Mouse (Mus musculus): ENCODE results near the gene Flywch1. TPM values are rescaled to one million over a fixed set of nuclear protein-coding genes. Genes with fewer than 3 reads are reported as not detected.
A peak's percentile ranks its signal among the peaks of the same experiment; 100 is the strongest.
"Not testable (repeated sequence)": the region's sequence is repeated elsewhere in the genome, so short reads cannot be mapped to it uniquely, and the experiment has no call there.

Flywch1 gene
- total RNA-seq, 2 experiments from 2014 or later = 459 to 507 TPM

- DNase-seq (ENCODE audit: low spot score in 2 of 2) = peak; percentile 78 to 82
These were observed 14.4 kb upstream of the Flywch1 start, which contains the start of gene Flywch2 for GRCm38 (mm10) chr17:23785561-23786471. TSS of gene Flywch2 (minus strand) at chr17:23786081.

DNA sequence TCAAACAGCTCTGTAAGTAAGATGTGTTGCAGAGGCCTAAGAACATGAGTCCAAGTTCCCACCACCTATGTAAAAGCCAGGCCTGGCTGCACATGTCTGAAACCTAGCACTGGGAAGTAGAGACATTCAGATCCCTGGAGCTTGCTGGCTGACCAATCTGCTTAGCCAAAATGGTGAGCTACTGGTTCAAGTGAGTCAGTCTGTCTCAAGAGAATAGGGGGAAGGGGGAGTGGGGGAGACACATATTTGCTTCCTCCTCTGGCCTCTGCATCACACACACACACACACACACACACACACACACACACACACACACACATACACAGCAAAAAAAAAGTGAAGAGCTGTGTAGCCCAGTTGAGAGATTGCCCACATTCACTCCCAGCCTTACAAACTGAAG, 11.9 kb upstream of the Flywch1 start:
- no peak for DNase-seq (ENCODE audit: low spot score in 2 of 2)

DNA sequence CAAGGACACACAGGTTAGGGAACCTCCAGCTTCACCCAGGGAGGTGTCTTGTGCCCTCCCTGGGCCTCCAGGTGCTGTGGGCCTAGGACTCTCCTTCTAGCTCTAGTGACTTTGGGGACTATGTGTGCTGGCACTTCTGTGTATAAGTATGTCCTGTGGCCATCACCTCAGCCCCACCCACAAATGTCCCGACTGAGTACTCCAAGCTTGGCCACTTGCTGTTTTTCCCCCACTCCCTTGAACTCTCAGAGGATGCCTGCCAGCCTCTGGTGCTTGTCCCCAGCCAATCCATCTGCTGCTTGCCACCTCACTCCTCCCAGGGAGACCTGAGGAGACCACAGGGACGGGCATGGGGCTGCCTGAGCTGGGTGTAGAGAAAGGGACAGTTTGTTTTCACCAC, 7.0 kb upstream of the Flywch1 start:
- DNase-seq (ENCODE audit: low spot score in 2 of 2) = no peak

GRCm38 (mm10) chr17:23777141-23777540, 5.7 kb upstream of the Flywch1 start:
- no peak for DNase-seq (ENCODE audit: low spot score in 2 of 2)

GRCm38 (mm10) chr17:23776216-23776615, 4.8 kb upstream of the Flywch1 start:
- no peak for DNase-seq (ENCODE audit: low spot score in 2 of 2)

GRCm38 (mm10) chr17:23774090-23774489, 2.7 kb upstream of the Flywch1 start:
- DNase-seq (ENCODE audit: low spot score in 2 of 2) = peak; percentile 83 to 84

- no peak for DNase-seq (ENCODE audit: low spot score in 2 of 2)
These were observed 2.3 kb upstream of the Flywch1 start for GRCm38 (mm10) chr17:23773676-23774075.

- not testable (repeated sequence) for DNase-seq (ENCODE audit: low spot score in 2 of 2)
These were observed 786 bp upstream of the Flywch1 start for GRCm38 (mm10) chr17:23772219-23772556.

DNA sequence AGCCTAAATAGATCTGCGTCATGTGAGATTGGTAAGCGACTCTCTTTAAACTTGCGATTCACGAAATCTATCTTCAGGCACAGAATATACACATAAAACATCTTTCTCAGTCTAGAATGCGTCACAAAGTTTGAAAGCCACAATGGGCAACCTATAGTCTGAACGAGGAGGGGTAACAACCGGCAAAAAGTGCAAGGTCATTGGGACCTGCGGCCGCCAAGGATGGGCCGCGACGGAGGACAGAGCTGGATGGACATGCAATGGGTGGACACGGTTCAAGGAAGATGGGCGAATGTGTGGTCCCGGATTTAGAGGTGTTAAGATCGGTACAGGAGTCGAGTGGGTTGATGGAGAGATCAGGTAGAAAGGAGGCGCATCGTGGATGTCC, 512 bp downstream of the Flywch1 start:
- peak in 1 of 2 experiments; percentile 43 for DNase-seq (ENCODE audit: low spot score in 2 of 2)

- no peak for DNase-seq (ENCODE audit: low spot score in 2 of 2)
These were observed 909 bp downstream of the Flywch1 start for GRCm38 (mm10) chr17:23770493-23770892.

GRCm38 (mm10) chr17:23762976-23763375, 8.4 kb downstream of the Flywch1 start:
- no peak for DNase-seq (ENCODE audit: low spot score in 2 of 2)

DNA sequence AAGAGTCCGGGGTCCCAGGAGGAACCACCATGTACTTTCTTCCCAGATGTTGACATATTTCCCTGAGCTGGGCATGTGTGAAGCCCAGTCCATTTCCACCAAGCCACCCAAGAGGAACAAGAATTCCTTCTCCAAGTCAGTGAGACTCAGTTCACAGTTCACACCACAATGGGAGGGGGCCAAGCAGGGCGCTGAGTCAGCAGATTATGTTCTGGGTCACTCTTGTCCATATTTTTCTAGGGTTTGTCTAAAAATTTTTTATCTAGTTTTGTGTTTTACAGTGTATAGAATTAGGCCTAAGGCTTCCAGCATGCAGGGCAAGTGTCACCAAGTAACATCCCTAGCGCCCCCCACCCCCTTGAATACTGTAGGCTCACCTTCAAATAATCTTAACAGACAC, 10.2 kb downstream of the Flywch1 start:
- no peak for DNase-seq (ENCODE audit: low spot score in 2 of 2)

GRCm38 (mm10) chr17:23760231-23760630, 11.2 kb downstream of the Flywch1 start:
- no peak for DNase-seq (ENCODE audit: low spot score in 2 of 2)

DNA sequence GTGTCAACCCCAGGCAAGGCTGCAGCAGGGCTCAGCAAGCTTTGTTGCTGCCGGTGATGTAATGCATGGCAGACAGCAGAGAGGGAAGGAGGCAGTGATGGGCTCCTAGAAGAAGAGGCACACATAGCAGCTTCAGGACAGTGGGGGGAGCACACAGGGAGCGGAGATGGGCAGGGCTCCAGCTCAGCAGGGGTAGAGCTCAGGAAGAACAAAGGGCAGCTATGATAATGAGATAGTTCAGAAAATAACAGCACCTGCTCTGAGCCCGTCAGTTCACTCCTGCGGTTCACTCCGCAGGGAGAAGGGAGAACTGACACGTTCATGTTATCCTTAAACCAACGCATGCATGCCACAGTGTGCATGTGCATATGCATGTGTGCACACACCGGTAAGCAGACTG, 12.6 kb downstream of the Flywch1 start:
- DNase-seq (ENCODE audit: low spot score in 2 of 2) = no peak

DNA sequence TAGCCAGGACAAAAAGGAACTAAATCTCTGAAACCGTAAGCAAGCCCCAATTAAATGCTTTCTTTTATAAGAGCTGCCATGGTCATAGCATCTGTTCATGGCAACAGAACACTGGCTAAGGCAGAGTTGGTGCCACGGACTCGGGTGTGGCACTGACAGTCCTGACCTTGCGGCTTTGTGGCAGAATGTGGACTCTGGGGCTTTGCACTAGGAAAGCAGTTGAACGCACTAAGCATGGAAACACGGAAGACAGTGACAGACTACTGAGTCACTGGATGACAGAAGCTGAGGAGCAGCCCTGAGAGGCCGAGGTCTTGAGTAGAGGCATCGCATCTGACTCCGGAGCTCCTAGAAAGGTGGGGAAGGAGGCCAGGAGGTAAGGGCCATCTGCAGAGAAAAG, 13.8 kb downstream of the Flywch1 start:
- no peak for DNase-seq (ENCODE audit: low spot score in 2 of 2)

- DNase-seq (ENCODE audit: low spot score in 2 of 2) = no peak
These were observed 15.7 kb downstream of the Flywch1 start for GRCm38 (mm10) chr17:23755689-23756088.

DNA sequence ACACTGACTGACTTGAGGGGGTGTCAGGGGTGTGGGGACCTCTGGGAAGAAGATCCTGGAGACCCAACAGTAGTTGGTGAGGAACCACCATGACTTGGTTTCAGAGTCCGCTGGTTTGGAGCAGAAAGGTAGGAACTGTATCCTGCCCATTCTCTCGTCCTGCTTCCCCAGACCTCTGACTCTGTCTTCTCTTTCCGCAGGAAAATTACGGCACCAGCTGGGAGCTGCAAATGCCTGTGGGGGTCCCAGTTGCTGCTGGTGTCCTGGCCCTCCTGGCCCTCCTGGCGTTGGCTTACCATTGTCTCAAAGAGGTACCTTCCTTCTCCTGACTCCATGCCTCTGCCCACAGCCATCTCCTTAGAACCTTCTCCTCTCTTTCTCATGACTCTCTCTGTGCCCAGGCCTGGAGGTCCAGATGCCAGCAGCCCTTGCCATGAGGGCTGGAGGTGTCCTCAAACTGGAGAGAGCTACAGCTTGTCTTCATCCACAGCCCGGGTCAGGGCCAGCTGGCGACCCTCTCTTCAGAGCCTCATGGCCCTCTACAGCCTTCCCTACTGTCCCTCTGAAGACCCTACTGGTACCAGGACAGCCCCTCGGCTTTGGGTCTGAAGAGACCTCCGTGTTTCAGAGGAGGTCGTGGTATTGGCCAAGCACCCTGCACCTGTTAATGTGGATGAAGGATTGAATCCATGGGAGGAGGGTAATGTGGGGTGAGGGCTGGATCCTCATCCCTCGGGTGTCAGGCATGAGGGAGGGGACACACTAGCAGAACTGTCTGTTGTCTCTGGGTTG, 21.8 kb downstream of the Flywch1 start:
- no peak for DNase-seq (ENCODE audit: low spot score in 2 of 2)

DNA sequence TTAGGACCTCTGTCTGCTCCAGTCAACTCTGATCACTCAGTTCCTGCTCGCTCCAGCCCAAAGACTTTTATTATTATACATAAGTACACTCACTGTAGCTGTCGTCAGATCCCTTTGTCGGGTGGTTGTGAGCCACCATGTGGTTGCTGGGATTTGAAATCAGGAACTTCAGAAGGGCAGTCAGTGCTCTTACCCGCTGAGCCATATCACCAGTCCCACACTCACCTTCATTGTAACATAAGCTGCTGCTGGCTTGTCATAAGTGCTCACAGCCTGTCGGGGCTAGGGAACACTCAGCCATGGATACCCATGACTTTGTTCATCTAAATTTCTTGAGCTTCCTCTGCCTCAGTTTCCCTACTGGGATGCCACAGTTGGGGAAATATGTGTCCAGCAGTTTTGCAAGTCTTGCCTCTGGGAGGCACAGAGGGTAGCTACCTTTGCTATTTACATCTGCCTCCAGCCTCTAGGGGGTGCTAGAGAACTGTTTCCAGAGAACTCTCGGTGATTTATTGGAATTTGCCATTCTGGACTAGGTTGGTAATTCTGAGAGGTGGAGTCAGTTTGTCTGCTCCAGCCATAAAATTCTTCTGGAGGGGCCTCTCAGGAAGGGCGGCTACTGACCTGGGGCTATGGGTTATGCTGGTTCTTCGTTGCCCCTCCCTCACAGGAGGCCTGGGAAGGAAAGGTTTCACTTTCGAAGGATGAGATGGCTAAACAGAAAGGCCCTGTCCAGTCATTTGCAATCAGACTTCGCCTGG, 22.6 kb downstream of the Flywch1 start:
- DNase-seq (ENCODE audit: low spot score in 2 of 2) = peak; percentile 70 to 79

GRCm38 (mm10) chr17:23748026-23748425, 23.4 kb downstream of the Flywch1 start:
- no peak for DNase-seq (ENCODE audit: low spot score in 2 of 2)

GRCm38 (mm10) chr17:23747471-23747870, 23.9 kb downstream of the Flywch1 start:
- no peak for DNase-seq (ENCODE audit: low spot score in 2 of 2)

GRCm38 (mm10) chr17:23746767-23747166, 24.6 kb downstream of the Flywch1 start:
- DNase-seq (ENCODE audit: low spot score in 2 of 2) = no peak
